Mouse (Mus musculus): Measurements from ENCODE around the gene Ddx59.

GRCm38 (mm10) chr1:136409631-136410030 lies 5.4 kb upstream of the Ddx59 start:
- TF ChIP-seq POLR2A (IDR thresholded peaks at IDR 0.05; ENCODE audit: low read depth, low read length) (no peak), CTCF (IDR thresholded peaks at IDR 0.05; ENCODE audit: extremely low read depth, insufficient read depth, insufficient read length, insufficient replicate concordance) (no peak)

All from spleen, adult 2 months (tissue).